Mouse (Mus musculus): Measurements from ENCODE around the gene Mr1.

Gene Mr1

DNA sequence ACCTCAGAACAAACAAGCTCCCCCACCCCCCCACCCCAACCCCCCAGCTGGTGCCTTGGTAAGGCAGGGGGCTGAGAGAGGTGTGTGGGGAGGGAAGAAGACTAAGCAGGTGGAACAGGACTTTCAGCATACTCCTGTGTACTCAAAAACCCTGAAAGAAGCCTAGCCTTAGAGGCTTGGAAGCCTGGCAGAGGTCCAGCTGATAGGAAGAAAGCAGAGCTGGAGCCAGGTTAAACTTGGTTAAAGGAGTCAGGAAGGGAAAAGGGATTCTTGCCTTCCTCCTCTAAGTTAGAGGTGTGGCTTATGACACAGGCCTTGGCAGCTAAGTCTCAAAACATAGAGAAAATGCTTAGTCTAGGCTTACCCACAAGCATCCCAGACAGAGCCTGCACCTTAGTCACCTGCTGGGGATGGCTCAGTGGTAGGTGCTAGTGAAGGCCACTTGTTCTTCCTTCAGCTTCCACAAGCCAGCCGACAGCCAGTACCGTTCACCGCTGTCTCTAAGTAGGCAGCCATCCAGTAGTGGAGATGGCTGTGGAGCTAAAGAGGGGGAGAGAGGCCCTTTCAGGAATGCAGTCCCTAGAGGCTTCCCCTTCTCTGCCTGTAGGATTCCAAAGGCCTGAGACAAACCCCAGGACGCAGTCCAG, 53.3 kb downstream of the Mr1 start:
- DNase-seq = no peak

DNA sequence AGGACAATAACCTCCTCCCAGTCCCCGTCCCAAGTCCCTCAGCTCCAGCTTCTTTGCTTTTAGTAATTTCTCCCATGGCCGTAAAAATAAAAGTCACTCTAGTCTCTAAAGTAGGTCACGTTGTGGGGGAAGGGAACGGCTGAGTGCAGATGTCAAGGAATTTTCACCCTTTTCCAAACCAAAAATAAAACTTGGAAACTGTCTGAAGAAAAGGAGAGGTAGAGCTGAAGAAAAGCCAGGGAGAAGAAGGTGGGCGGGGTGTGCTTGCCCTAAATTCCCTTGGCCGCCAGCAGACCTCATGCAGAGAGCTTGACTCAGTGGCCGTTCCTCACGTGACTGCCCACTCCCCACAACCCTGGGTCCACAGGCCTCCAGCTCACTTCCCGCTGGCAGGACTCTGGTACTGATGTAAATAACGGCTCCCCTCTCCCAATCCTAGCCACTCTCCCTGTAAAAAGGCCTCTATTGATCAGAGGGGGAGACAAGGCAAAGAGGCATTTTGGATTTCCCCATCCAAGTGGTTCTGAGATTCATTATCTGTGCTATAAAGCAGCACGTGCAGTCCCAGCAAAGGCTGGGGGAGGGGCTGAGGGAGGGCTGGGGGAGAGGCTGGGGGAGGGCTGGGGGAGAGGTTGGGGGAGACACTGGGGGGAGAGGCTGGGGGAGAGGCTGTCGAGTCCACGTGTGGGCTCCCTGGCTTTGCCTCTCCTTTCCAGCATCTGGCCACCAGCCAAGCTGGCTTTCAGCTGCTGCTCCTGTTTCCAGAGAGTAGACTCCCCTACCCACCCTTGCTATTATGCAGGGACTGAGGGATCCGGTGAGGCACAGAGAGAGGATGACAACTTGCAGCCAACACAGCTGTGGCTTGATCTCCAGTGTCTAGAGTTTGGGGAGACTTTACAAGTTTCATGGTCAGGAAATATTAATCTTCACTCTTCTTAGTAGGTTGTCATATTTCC, 54.5 kb downstream of the Mr1 start:
- peak; percentile 51 for DNase-seq

DNA sequence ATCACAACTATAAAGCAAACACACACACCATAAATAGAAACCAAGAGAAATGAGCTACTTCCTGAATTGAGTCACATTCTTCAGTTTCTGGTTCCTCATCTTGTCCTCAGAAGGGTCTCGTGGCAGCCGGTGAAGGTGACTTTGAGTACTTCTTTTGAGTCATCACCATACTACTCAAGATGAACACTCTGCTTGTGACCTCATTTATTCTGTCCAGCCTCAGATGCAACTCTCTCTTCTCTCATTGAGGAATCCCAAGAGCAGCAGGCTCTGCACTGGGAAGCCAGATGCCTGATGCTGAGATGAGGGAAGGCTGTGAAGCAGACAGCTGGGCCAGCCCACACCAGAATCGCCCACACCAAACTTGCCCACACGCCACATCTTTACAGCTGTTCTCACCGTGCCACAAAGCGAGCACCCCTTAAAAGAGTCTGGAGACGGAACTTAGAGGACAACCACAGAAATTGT, 55.2 kb downstream of the Mr1 start:
- peak; percentile 64 for DNase-seq

DNA sequence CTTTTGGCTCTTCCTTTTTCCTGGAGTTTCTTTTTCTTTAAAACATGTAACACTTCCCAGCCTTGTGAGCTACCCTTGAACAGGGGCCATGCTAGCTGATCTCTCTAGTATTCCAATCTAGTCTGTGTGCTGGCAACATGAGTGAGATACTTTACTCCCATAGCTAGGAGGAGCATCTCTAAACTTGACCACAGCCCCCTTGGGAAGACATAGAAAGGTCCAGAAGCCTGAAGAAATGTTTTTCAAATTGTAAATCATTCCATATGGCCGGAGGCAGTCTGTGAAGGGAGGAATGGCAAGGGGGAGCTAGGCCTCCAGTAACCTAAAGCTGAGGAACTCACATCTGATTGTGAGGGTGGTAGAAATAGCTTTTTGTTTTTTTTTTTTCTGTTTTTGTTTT, 55.9 kb downstream of the Mr1 start:
- no peak for DNase-seq

DNA sequence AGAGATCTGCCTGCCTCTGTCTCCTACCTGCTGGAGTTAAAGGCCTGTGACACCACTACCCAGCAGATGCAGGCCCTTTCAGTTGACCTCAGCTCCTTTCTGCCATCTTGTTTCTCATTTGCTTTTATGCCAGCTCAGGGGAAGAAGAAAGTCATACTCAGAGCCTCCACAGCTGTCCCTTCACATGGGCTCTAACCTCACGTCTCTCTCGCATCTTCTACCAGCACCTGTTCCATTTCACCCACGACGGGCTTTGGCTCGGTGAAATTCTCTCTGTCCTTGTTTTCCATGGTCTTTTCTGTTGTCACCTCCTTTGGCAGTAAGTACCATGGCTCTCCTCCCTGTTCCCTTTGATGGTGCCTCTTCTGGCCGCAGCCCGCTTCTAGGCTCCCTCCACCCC, 56.3 kb downstream of the Mr1 start:
- no peak for DNase-seq

DNA sequence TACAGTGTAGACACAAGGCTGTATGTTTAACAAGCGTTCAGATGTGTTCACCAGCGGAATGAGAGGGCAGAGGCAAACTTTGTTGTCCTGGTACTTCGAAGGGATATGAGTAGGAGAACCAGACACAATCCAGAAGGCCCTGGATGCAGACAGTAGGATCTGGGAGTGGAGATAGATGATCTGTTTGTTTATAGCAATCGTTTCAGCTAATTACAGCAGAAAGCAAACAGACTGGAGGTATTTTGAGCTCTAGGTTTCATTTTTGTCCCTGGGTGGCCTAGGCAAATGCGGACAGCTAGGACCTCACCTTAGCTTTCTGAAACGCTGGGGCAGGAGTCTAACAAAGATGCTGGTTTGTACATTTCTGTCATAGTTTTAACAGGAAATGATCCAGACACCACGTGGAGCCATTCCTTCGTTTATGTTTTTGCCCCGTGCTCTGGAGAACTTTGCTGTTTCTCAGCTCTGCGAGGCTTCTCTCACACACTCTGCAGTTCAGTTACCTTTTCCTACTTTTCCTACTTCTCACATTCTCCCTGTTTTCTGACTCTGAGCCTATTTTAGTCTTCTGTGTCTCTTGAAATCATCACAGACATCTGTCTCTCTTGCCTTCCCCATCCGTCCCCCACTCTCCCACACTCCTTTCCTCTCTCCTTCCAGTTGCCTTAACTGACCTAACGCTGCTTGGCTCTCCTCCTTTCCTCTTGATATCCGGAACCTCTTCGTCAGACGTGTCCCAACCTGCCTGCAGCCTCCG, 57.6 kb downstream of the Mr1 start:
- DNase-seq = peak; percentile 36

DNA sequence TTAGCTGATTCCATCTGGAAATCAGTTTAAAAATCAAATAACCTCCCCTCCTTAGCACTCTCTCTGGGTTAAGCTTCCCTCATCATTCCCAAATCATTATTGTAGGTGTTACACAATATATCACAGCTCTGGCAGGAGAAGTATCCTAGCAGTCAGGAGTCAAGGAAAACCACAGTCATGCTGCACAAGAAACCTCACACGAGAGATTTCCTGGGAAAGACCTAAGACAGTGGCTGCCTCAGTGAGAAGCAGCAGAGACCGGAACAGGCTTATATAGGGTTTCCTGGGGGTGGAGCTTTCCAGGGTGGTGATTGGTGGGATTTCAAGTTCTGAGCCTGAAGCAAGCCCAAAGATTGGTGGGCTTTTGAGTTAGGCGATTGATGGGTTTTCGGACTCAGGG, 58.6 kb downstream of the Mr1 start:
- no peak for DNase-seq

DNA sequence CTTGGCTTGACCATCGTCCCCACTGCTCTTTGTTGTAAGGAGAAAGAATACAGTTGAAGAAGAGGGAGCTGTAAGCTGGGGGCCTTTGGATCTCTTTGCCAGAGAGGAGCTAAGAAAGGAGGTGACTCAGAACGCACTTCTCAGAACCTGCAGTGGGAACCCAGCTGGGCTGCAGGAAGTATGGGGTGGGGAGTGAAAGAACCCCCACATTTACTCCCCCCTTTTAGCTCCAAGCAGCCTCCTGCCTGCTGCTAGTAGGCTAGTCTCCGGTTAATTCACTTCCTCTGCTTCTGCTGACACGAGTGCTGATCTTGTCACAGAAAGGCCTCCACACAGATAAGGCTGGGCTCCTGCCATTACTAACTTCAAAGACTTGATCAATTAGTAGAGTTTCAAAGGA, 59.7 kb downstream of the Mr1 start:
- DNase-seq = peak; percentile 63

DNA sequence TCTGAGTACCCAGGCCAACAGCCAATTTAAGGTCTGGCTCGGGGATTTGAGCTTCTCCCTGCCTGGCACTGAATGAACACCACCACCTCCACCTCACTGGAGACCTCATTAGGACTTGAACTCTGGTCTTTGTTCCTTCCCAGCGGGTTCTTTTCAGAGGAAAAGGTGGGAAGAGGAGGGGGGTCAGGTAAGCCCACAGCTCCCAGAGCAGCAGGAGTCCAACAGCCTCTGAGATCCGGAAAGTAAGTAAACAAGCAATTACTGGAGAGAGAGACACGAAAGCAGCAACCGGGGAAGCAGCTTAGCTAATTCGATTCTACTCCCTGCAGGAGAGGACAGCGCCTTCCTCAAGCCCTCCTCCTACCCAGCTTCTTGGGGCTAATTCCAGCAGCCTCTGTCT, 60.2 kb downstream of the Mr1 start:
- no peak for DNase-seq

DNA sequence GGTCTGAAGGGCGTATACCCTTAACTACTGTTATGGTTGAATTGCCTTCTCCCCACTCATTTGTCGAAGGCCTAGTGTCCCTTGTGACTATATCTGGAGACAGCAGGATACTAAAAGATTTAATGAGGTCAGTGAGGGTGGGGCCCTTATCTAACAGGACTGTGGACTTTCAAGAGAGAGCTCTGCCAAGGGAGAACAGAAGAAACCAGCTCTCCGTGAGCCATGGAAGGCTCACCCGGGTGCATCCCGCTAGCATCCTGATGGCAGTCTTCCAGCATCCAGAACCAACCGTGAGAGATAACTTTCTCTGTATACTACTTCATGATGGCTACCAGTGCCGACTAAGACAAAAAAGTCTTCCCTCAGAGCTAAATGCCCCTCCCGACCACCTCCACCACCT, 61.8 kb downstream of the Mr1 start:
- DNase-seq = no peak

DNA sequence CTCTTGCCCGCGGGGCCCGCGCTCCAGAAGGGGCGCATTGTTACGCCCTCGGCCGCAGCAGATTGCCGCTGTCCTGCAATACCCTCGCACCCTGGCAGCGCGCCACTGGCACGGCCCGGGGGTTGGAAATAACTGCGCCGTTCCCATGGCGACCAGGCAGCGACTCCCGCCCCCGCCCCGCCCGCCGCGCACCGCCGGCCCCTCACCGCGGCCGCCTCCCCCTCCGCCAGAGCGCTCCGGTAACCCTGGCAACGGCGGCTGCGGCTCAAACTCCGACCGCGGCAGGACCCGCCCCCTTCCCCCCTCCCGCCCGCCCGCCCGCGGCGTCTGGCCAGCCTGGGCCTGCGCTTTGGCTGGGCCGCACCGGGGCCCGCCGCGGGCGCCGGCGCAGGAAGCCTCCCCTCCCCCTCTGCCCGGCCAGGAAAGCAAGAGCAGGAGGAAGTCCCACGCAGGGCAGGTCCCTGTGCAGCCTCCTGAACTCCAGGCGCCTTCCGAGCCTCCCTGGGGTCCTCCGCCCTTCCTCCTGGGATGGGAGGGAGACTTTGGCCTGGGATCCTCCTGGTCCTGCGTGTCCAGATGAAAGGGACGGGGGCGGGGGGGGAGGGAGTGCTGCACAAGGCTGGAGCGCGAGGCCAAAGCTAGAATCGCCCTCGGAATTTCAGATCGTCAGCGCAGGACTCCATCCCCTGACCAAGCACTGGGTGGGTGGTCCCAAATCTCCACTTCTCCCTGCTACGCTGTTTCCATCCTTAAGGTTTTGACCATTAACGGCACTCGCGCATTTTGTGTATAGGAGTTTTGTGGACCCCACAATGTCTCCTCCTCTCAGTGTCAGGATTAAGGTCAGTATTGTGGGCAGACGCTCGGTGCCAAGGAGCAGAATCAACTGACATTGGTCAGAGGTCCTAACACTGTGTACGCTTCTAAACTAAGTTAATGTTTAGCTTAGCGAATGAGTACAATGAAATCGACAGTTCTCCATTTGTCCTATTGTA, 63.0 kb downstream of the Mr1 start:
- DNase-seq = peak; percentile 92

DNA sequence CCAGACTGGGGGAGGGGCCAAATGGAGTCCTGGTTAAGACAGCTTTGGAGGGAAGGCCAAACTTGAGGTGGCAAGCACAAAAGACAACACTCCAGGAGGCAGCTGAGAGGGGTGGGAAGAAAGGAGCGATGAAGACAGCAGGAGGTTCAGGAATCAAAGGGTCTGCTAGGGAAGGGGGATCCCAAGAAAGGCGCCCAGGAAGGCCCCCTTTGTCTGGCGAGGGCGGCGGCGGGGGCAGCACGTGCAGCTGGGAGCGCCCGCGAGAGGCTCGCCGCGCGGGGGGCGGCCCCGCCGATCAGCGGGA, 63.7 kb downstream of the Mr1 start:
- DNase-seq = no peak

DNA sequence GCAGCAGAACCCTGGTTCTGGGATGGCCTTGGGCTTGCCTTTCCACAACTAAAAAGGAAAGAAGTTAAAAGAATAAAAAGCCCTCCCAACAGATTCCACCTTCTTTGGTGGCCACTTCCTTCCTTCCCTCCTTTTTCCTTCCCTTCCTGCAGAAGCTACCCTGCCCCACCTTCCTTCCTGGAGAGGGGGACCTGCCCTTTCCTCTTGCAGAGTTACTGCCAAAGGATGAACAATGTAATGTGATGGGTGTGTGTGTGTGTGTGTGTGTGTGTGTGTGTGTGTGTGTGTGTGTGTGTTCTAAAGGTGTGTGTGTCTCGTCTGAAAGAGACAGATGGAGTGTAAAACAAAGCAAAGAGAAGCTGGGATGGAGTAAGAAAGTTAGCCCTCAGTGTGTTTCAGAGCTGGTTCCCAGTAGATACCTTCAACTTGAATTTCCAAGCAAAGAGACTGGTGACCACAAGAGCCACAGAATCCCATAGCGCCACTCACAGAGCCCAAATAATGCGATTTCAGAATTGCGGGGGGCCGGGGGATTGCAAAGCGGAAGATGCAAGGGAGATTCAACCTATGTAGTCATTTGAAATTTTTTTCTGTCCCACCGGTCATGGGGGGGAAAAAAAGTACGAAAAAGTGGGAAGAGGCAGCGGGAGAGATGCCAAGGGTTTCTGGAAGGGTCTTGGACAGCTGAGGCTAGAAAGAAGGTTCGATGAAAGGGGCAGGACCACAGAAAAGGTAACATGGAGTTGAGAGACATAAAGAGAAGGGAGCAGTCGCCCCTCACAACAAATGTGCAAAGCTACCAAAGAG, 64.3 kb downstream of the Mr1 start:
- DNase-seq = no peak

DNA sequence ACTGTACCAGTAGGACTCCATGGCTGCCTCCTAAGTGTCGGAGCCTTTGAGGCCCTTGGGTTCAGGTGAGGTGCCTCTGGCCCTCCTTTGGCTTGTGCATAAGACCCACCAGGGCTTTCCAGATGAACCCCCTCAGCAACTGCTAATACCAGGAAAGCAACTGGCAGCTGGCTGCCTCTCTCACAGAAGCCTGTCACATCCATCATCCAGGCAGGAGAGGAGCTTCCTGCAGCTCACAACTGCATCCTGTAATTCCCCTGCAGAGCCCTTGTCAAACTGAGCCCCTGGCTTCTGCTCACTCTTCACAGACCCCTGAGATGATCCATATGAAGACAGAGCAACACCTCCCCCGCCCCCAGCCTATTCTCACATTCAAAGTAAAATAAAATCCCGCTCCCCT, 68.9 kb downstream of the Mr1 start:
- no peak for DNase-seq
